Mouse (Mus musculus) midbrain, embryonic 14.5 days (tissue): ENCODE results near the gene Gpnmb. TPM values are rescaled to one million over a fixed set of nuclear protein-coding genes. Genes with fewer than 3 reads are reported as not detected.

ENCODE experiments used
- ATAC-seq: fragments of 200-750 bp; cut with Nextera tagmentation; 2 replicates; pipeline ENCODE4 v1.8.0; 2017; ENCODE audit warnings: moderate number of reproducible peaks, moderate library complexity; ENCODE audit not compliant: low FRiP score, low TSS enrichment
- DNase-seq: peaks from one replicate; pipeline ENCODE4 v3.0.0-alpha.2; 2015
- H3K27ac ChIP-seq: fragments of 300-500 bp; sonication (generic); replicated peaks from 2 replicates; pipeline ENCODE4 v1.5.1; 2014; ENCODE audit warnings: mild to moderate bottlenecking, low read depth, low read length, moderate library complexity
- H3K27me3 ChIP-seq: fragments of 300-500 bp; sonication (generic); 2 replicates; pipeline ENCODE4 v1.6.1; 2014; ENCODE audit warnings: low read length, control low read depth, mixed read lengths; ENCODE audit not compliant: control insufficient read depth, insufficient read depth
- H3K36me3 ChIP-seq: fragments of 300-500 bp; sonication (generic); 2 replicates; pipeline ENCODE4 v1.6.1; 2014; ENCODE audit warnings: low read length, control low read depth; ENCODE audit not compliant: control insufficient read depth, insufficient read depth
- H3K4me1 ChIP-seq: fragments of 300-500 bp; sonication (generic); 2 replicates; pipeline ENCODE4 v1.6.1; 2014; ENCODE audit warnings: mild to moderate bottlenecking, antibody characterized with exemption, low read length, control low read depth; ENCODE audit not compliant: control insufficient read depth, insufficient read depth
- H3K4me2 ChIP-seq: fragments of 300-500 bp; sonication (generic); 2 replicates; pipeline ENCODE4 v1.6.1; 2014; ENCODE audit warnings: mild to moderate bottlenecking, low read length, moderate library complexity
- H3K4me3 ChIP-seq: fragments of 300-500 bp; sonication (generic); replicated peaks from 2 replicates; pipeline ENCODE4 v1.5.1; 2014; ENCODE audit warnings: low read depth, low read length
- H3K9ac ChIP-seq: fragments of 300-500 bp; sonication (generic); replicated peaks from 2 replicates; pipeline ENCODE4 v1.6.1; 2014; ENCODE audit warnings: mild to moderate bottlenecking, low read length, moderate library complexity
- H3K9me3 ChIP-seq: fragments of 300-500 bp; sonication (generic); 2 replicates; pipeline ENCODE4 v1.6.1; 2016; ENCODE audit warnings: low read length, control low read depth, mixed read lengths; ENCODE audit not compliant: control insufficient read depth
- WGBS: fragments of 180-500 bp; shearing (Covaris S2); extraction: QIAGEN DNeasy Blood & Tissue Kit; methylation state at CpG from one replicate; pipeline ENCODE4 v1.1.7; 2014; 5-methylcytosine and 5-hydroxymethylcytosine counted together
- polyA plus RNA-seq: library from polyadenylated mRNA; unstranded; fragments of >200 nt; fragmentation: Nextera tagmentation; extraction: Ambion mirVana; gene quantifications from 2 replicates; pipeline ENCODE4 v1.2.1, GENCODE M21; 2014

Gene Gpnmb
- polyA plus RNA-seq, 1 experiment from 2014 or later: 1.2 TPM

DNA sequence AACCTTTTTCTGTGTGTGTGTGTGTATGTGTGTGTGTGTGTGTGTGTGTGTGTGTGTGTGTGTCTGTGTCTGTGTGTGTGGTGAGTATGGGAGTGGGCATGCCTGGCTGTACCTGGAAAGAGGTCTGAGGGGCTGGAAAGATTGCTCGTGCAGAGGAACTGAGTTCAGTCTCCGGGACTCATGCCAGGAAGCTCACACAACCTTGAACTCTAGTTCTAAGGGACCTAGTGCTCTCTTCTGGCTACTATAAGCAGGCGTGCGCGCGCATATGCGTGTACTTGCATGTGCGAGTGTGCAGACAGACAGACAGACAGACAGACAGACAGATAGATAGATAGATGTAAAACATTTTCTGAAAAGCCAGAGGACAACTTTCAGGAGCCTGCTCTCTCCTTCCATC is 79.9 kb downstream of the Gpnmb start:
- DNase-seq (no peak), ATAC-seq (no peak)
- peaks cover 7% of the 10 kb centered on the region for H3K36me3 ChIP-seq
- H3K4me2 ChIP-seq: no peak overlapping the region
- H3K9ac ChIP-seq: no peak overlapping the region
- no peaks in the 10 kb centered on the region for H3K27me3 ChIP-seq
- no peaks in the 10 kb centered on the region for H3K9me3 ChIP-seq
- H3K4me3 ChIP-seq: no peak overlapping the region
- H3K4me1 ChIP-seq: no peaks in the 10 kb centered on the region
- 95% methylated on average over 8 of the region's 8 CpGs for WGBS
- H3K27ac ChIP-seq: no peak overlapping the region

GRCm38 (mm10) chr6:49118446-49118845 is 82.1 kb downstream of the Gpnmb start:
- H3K9me3 ChIP-seq: no peaks in the 10 kb centered on the region
- no peak overlapping the region for H3K4me2 ChIP-seq
- no peak for DNase-seq
- no peaks in the 10 kb centered on the region for H3K27me3 ChIP-seq
- H3K36me3 ChIP-seq: peaks cover 7% of the 10 kb centered on the region
- H3K4me3 ChIP-seq: no peak overlapping the region
- no peak overlapping the region for H3K9ac ChIP-seq
- H3K4me1 ChIP-seq: no peaks in the 10 kb centered on the region
- no peak for ATAC-seq
- 81% methylated on average over 8 of the region's 8 CpGs for WGBS
- no peak overlapping the region for H3K27ac ChIP-seq

DNA sequence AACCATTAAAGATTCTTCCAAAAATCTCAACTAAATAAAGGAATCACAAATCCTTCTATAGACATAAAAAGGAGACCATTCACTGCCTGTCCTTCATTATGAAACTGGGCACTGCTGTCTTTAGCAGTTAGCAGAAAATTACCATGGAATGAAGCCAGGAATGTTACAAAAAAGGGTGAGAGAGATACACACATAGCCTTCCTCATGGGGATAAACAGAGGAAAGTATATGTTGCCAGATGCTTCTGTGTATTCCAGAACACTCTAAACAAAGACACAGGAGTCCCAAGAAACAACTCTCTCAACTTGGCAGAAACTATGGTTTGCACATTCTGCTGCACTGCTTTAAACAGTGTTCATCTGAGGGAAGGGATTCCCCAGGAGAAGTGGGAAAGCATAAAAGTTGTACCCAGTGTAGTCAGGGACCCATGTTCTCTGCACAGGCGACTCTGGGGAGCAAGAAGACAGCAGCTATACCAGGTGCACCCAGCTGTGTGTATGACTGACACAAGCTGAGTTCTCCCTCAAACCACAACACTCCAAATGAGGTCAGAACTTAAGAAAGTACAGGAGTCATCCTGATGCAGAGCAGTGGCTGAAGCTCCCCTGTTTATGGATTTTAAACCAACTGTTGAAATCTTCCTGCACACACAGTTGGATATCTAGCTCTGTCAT is 83.3 kb downstream of the Gpnmb start:
- Histone ChIP-seq H3K36me3 (peaks cover 7% of the 10 kb centered on the region), H3K4me2 (no peak overlapping the region), H3K9ac (no peak overlapping the region), H3K4me1 (no peaks in the 10 kb centered on the region), H3K27me3 (no peaks in the 10 kb centered on the region), H3K9me3 (no peaks in the 10 kb centered on the region), H3K4me3 (no peak overlapping the region), H3K27ac (0 out of 2 replicates have a peak overlapping the region, but pooled peaks have one; percentile 8)
- ATAC-seq (no peak), DNase-seq (no peak)
- 83% methylated on average over 1 of the region's 1 CpGs for WGBS

DNA sequence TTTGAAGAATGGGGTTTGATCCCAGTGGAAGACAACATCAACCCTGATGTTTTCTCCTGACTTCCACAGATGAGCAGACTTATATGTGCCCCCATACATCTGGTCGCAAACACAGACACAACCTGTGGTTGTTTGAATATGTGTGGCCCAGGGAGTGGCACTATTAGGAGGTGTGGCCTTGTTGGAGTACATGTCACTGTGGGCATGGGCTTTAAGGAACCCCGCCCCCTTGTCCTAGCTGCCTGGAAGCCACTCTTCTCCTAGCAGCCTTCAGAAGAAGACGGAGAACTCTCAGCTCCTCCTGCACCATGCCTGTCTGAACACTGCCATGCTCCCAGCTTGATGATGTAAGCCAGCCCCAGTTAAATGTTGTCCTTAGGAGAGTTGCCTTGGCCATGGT is 84.0 kb downstream of the Gpnmb start:
- H3K9me3 ChIP-seq: no peaks in the 10 kb centered on the region
- no peak for ATAC-seq
- no peak overlapping the region for H3K9ac ChIP-seq
- 97% methylated on average over 3 of the region's 3 CpGs for WGBS
- no peaks in the 10 kb centered on the region for H3K27me3 ChIP-seq
- H3K27ac ChIP-seq: no peak overlapping the region
- H3K4me1 ChIP-seq: no peaks in the 10 kb centered on the region
- H3K36me3 ChIP-seq: peaks cover 7% of the 10 kb centered on the region
- DNase-seq: no peak
- no peak overlapping the region for H3K4me2 ChIP-seq
- no peak overlapping the region for H3K4me3 ChIP-seq

Other genes starting within 250 kb of the Gpnmb start
- 11.1 and 17.2 TPM in 2 replicates for gene Tmem176a, start 195.6 kb upstream of the Gpnmb start, polyA plus RNA-seq
- gene Tmem176b, start 195.1 kb upstream of the Gpnmb start, polyA plus RNA-seq: 89.8 and 96.7 TPM in 2 replicates
- not detected in 2 replicates for gene Aoc1, start 163.7 kb upstream of the Gpnmb start, polyA plus RNA-seq
- gene 1600015I10Rik, start 106.7 kb upstream of the Gpnmb start, polyA plus RNA-seq: not detected in 2 replicates
- not detected in 2 replicates for gene Doxl2, start 61.6 kb upstream of the Gpnmb start, polyA plus RNA-seq
- not detected in 2 replicates for gene Svs1, start 49.7 kb upstream of the Gpnmb start, polyA plus RNA-seq
- 62.7 and 78.8 TPM in 2 replicates for gene Malsu1, start 37.2 kb downstream of the Gpnmb start, polyA plus RNA-seq
- 24.7 and 39.2 TPM in 2 replicates for gene Igf2bp3, start 178.4 kb downstream of the Gpnmb start, polyA plus RNA-seq
- 58.0 and 105 TPM in 2 replicates for gene Tra2a, start 227.5 kb downstream of the Gpnmb start, polyA plus RNA-seq